Mouse (Mus musculus) liver, embryonic 12.5 days (tissue): ENCODE measurements around the gene Ppox. TPM values are rescaled to one million over a fixed set of nuclear protein-coding genes. Genes with fewer than 3 reads are reported as not detected.

Source experiments
- ATAC-seq: fragments of 200-750 bp; cut with Nextera tagmentation; 2 replicates; pipeline ENCODE4 v1.8.0; 2017; ENCODE audit warnings: moderate number of reproducible peaks, mild to moderate bottlenecking, moderate library complexity
- H3K27ac ChIP-seq: fragments of 300-500 bp; sonication (generic); 2 replicates; pipeline ENCODE4 v1.5.1; 2016; ENCODE audit warnings: mild to moderate bottlenecking
- H3K27me3 ChIP-seq: fragments of 300-500 bp; sonication (generic); replicated peaks from 2 replicates; pipeline ENCODE4 v1.6.1; 2016; ENCODE audit warnings: mild to moderate bottlenecking, moderate library complexity
- H3K36me3 ChIP-seq: fragments of 300-500 bp; sonication (generic); 2 replicates; pipeline ENCODE4 v1.6.1; 2016; ENCODE audit warnings: mild to moderate bottlenecking, moderate library complexity
- H3K4me1 ChIP-seq: fragments of 300-500 bp; sonication (generic); 2 replicates; pipeline ENCODE4 v1.6.1; 2016
- H3K4me2 ChIP-seq: fragments of 300-500 bp; sonication (generic); 2 replicates; pipeline ENCODE4 v1.6.1; 2016; ENCODE audit warnings: mild to moderate bottlenecking, moderate library complexity
- H3K4me3 ChIP-seq: fragments of 300-500 bp; sonication (generic); 2 replicates; pipeline ENCODE4 v1.5.1; 2016; ENCODE audit warnings: mild to moderate bottlenecking, moderate library complexity
- H3K9ac ChIP-seq: fragments of 300-500 bp; sonication (generic); 2 replicates; pipeline ENCODE4 v1.6.1; 2016; ENCODE audit warnings: mild to moderate bottlenecking, moderate library complexity
- H3K9me3 ChIP-seq: fragments of 300-500 bp; sonication (generic); replicated peaks from 2 replicates; pipeline ENCODE4 v1.6.1; 2016; ENCODE audit warnings: mild to moderate bottlenecking, moderate library complexity
- WGBS: fragments of 180-500 bp; shearing (Covaris S2); methylation state at CpG from one replicate; pipeline ENCODE4 v1.1.7; 2016; ENCODE audit not compliant: insufficient replicate concordance; 5-methylcytosine and 5-hydroxymethylcytosine counted together
- polyA plus RNA-seq: library from polyadenylated mRNA; unstranded; fragments of >200 nt; fragmentation: Nextera tagmentation; extraction: Ambion mirVana; gene quantifications from 2 replicates; pipeline ENCODE4 v1.2.1, GENCODE M21; 2016

The Ppox gene
- polyA plus RNA-seq, 1 experiment from 2014 or later, result 199 TPM

DNA sequence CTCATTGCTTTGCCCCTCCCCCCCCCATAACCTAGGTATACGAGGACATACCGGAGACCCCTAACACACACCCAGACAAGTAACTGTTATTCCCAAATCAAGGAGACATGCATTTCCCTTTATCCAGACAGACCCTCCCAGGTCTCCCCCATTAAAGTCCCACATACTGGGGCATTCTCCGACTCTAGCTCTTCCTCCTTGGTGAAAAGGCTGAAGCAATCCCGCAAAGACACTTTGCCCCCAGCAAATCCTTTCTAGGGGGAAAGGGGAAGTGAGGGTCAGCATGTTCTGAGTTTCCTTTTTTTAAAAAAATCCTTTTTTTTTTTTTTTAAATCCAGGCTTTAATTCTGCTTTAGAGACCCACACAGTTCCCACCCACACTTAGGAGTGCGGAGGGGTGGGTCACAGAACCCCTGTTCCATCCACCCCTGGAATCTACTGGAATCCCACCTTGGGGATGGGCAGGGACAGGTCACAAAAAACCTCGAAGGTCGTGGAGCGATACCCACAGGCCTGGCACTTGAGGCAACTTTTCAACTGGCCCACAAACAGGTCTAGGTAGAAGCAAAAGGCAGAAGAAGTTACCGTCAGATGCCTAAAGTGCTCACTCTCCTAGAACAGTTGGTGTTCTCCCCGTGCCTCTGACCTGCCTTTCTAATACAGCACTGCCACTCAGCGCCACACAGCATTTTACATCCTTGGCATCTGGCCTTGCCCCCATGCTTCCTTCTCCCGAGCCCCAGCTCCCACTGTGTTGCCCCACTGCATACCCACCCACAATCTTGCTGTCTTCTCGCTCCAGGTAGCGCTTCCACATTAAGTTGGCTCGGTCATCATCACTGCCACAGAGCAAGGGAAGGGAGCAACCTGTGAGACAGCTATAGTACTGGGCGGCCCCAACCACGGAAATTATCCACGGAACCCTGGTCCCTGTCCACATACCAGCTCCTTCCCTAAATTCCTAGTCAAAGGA is 2.5 kb upstream of the Ppox start:
- ATAC-seq, result no peak
- H3K27me3 ChIP-seq, result no peaks in the 10 kb centered on the region
- peak overlapping the region; percentile 99 for H3K27ac ChIP-seq
- no peak overlapping the region for H3K4me3 ChIP-seq
- peaks cover 72% of the 10 kb centered on the region for H3K4me1 ChIP-seq
- H3K4me2 ChIP-seq, result peak overlapping the region; percentile 89
- peaks cover 68% of the 10 kb centered on the region for H3K36me3 ChIP-seq
- H3K9me3 ChIP-seq, result no peaks in the 10 kb centered on the region
- H3K9ac ChIP-seq, result peak overlapping the region; percentile 95; the same call in 1 of the 2 replicates
- 78% methylated on average over 18 of the region's 18 CpGs for WGBS

DNA sequence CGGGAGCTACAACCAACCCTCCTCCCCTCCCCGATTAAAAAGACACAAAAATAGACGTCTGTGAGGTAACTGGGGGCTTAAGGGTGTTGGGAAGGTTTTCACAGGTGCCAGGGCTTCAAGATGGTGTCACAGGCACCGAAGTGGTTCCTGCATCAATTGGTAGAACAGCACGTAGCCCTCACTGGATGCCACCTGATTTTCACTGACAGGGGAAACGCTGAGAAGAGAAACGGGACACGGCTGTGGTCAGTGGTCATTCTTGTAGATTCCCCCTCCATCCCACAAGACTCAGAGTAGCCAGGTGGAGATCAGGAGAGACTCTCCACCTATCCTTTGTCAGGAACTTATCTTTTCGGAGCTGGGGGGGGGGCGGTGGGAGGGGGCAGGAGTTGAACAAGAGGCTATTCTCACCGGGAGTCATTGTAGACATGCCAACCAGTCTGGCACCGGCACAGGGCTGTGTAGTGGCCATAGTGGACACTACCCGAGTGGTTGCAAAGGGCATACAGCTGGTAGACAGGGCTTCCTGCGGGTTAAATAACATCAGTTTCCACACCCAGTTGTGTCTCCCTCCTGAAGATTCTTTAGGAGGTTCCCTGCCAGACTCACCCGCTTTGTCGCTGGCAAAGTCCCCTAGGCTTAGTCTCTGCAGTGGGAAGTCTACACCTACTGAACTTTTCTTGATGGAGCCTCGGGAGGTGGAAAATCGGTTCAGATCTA is 1.3 kb upstream of the Ppox start:
- Histone ChIP-seq H3K4me1 (peaks cover 77% of the 10 kb centered on the region), H3K27ac (peak overlapping the region; percentile 99), H3K4me3 (peak overlapping the region; percentile 78), H3K27me3 (no peaks in the 10 kb centered on the region), H3K4me2 (peak overlapping the region; percentile 89), H3K36me3 (peaks cover 76% of the 10 kb centered on the region), H3K9me3 (no peaks in the 10 kb centered on the region), H3K9ac (peak overlapping the region; percentile 95)
- ATAC-seq, result no peak
- 66% methylated on average over 18 of the region's 18 CpGs for WGBS

DNA sequence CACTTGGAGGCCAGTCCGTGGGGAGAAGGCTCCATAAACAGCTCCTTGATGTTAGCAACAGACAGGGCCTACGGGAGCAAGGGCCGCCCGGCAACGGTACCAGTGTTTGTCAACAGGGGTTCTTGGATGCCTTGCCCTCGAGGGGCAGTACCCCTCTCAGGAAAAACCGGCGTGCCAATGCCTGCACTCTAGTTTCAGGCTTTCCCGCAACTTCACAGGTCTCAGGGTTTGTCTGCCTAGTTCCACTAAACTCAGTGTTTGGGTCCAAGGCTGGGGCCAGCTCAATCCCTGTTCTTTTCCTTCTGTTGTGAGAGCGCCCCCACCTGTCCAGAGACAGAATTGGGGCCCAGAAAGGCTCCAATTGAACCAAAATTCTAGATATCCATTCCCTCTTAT is 540 bp upstream of the Ppox start:
- ATAC-seq, result peak; percentile 22
- no peaks in the 10 kb centered on the region for H3K9me3 ChIP-seq
- H3K4me3 ChIP-seq, result peak overlapping the region; percentile 78
- H3K36me3 ChIP-seq, result peaks cover 81% of the 10 kb centered on the region
- peak overlapping the region; percentile 89 for H3K4me2 ChIP-seq
- peak overlapping the region; percentile 99 for H3K27ac ChIP-seq
- H3K4me1 ChIP-seq, result peaks cover 77% of the 10 kb centered on the region
- peak overlapping the region; percentile 95 for H3K9ac ChIP-seq
- WGBS, result under 1% methylated on average over 10 of the region's 10 CpGs
- no peaks in the 10 kb centered on the region for H3K27me3 ChIP-seq

DNA sequence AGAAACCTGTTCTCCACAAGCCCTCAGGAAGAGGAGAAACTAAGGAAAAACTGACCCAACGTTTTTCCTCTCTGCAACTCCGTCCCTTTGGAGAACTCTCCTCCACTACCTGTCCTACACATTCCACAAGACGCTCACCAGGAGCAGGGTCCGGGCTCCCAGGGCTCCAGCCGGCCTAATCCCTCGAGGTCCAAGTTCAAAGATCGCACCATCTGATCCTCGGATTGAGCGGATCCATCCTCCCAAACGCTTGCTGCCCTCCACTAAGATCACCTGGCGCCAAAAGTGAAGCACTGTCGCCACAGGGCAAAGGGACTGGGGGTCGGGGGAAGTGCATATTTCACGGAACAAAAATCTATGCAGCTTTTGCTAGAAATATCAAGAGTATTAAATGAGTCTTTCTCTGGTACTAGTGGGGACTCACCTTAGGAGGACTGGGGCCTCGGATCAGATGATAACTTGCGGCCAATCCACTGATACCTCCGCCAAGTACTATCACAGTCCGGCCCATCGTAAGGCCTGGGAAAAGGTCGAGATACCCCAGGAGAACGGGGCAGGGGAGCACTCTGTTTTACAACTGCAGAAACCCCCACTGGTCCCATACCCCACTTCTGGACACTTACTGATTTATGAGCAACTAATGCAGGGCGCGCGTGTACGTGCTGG is 603 bp downstream of the Ppox start:
- no peaks in the 10 kb centered on the region for H3K27me3 ChIP-seq
- peak overlapping the region; percentile 89 for H3K4me2 ChIP-seq
- peak; percentile 58 for ATAC-seq
- H3K27ac ChIP-seq, result peak overlapping the region; percentile 99
- no peaks in the 10 kb centered on the region for H3K9me3 ChIP-seq
- peak overlapping the region; percentile 78 for H3K4me3 ChIP-seq
- H3K4me1 ChIP-seq, result peaks cover 72% of the 10 kb centered on the region
- peaks cover 81% of the 10 kb centered on the region for H3K36me3 ChIP-seq
- peak overlapping the region; percentile 95 for H3K9ac ChIP-seq
- 2% methylated on average over 25 of the region's 25 CpGs for WGBS

DNA sequence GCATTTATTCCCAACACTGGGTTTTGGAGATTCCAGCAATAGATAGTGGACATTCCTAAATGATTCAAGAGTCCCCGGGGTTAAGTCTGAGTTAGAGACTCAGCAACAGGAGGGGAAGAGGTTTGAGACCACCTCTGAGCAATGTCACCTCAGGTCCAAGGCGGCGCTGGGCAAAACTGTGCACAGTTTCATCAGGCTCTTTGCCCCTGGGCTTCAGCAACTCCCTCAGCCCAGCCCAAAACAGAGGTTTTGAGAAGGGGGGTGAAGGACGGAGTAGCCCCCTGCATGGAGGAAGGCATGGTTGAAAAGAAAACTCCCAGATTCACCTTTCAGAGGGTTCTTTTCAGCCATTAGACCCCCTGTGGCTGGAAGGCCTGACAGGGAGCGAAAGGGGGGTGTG is 1.3 kb downstream of the Ppox start:
- Histone ChIP-seq H3K4me2 (peak overlapping the region; percentile 89), H3K9ac (peak overlapping the region; percentile 95), H3K27me3 (no peaks in the 10 kb centered on the region), H3K27ac (peak overlapping the region; percentile 99), H3K36me3 (peaks cover 81% of the 10 kb centered on the region), H3K4me3 (peak overlapping the region; percentile 78), H3K9me3 (no peaks in the 10 kb centered on the region), H3K4me1 (peaks cover 69% of the 10 kb centered on the region)
- no peak for ATAC-seq
- WGBS, result 55% methylated on average over 5 of the region's 5 CpGs

DNA sequence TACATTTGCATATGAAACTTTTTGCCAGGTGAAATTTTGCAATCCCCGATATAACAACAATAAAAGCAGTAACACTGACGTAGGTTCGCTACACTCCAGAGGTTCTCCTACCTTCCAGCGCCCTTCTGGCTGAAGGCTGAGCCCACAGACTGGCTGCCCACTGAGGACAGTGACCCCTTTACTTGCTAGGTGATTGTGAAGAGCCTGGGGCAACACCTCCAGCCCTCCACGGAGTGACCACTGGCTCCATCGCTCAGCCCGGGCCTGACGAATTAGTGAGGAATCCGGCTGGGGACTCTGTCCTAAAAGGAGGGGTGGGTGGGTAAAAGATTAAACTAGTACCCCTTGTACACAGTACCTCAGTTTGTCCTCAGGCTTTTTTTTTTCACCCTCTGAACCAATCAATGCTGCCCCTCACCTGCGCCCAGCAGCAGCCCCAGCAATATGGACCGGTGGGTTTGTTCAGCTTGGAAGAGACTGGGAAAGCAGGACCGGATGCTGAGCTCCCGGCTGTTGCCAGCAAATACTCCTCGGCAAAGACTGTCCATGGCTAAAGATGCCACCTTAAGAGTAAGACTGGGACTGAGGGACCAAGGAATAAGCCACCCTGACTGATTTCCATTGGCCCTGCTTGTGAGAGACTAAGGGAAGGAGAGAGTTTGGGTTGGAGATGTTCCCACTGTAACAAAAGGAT is 1.8 kb downstream of the Ppox start:
- WGBS, result 81% methylated on average over 14 of the region's 14 CpGs

DNA sequence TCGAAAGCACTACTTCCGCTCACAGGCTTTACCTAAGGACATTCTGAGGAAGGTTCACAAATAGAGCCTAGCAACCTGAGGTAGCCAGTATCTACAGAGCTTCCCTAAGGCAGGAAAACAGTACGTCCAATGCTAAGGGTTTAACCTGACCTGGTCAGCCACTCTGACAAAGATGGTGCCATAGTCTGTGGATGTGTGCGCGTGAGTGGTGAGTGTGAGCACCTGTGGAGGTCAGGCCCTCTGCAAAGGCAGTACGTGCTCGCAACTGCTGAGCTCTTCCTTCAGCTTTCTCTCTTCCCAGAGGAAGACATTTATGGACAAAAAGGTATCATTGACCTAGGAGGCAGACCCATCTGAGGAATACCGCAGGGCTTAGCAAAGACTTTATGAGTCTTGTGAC is 2.5 kb downstream of the Ppox start:
- Histone ChIP-seq H3K27me3 (no peaks in the 10 kb centered on the region), H3K9me3 (no peaks in the 10 kb centered on the region), H3K27ac (peak overlapping the region; percentile 99), H3K4me3 (peak overlapping the region; percentile 78), H3K9ac (peak overlapping the region; percentile 95), H3K4me2 (peak overlapping the region; percentile 89), H3K36me3 (peaks cover 81% of the 10 kb centered on the region), H3K4me1 (peaks cover 64% of the 10 kb centered on the region)
- no peak for ATAC-seq
- WGBS, result 93% methylated on average over 8 of the region's 8 CpGs

More for the DNA sequence above, 1.8 kb downstream of the Ppox start:
- Histone ChIP-seq H3K4me2 (peak overlapping the region; percentile 89), H3K9me3 (no peaks in the 10 kb centered on the region), H3K4me3 (peak overlapping the region; percentile 78), H3K9ac (peak overlapping the region; percentile 95), H3K27me3 (no peaks in the 10 kb centered on the region), H3K36me3 (peaks cover 81% of the 10 kb centered on the region), H3K27ac (peak overlapping the region; percentile 99), H3K4me1 (peaks cover 66% of the 10 kb centered on the region)
- ATAC-seq, result no peak

DNA sequence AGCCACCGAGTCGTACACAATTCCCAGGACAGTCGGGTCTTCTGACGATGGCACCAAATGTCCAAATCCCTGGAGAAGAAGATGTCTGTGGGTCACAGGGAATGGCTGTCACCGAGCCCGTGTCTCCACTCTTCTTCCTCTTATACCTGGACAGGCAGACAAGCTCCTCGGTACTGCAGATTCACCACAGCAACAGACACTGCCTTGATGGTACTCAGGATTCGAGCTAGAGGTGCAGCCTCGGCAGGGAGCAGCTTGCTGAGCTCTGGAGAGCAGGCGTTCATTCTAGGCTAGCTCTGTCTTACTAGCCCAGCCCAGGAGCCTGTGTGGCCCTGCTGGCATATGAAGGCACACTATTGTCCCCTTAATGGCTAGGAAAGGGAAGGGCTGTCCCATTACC is 3.2 kb downstream of the Ppox start:
- peaks cover 81% of the 10 kb centered on the region for H3K36me3 ChIP-seq

DNA sequence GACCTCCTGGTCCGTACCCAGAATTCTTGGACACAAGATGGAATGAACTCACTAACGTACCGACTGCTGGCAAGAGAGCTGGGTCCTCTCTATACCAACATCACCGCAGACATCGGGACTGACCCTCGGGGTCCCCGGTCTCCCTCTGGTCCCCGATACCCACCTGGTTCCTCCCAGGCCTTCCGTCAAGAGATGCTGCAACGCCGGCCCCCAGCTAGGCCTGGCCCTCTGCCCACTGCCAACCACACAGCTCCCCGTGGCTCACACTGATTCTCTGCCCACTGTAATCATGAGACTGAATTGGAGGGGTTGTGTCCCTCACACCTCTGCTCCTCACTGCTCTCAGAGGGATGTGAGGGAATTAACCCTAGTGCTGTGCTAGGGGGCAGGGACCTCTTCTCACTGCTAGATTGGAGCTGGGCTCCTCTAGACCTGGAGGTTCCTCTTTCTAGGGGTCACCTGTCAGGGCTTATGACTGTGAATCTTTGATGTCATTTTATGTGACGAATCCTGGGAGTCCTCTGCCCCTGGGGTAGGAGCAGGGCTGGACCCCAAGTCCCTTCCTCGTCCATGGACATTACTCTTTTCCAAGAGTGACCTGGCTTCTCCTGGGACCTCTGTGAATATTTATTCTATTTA is 4.8 kb downstream of the Ppox start:
- H3K27ac ChIP-seq, result peak overlapping the region; percentile 62

More for the DNA sequence above, 3.2 kb downstream of the Ppox start:
- WGBS, result 88% methylated on average over 10 of the region's 10 CpGs
- H3K4me2 ChIP-seq, result peak overlapping the region; percentile 89
- peak overlapping the region; percentile 95 for H3K9ac ChIP-seq
- peak overlapping the region; percentile 99 for H3K27ac ChIP-seq
- H3K4me1 ChIP-seq, result peaks cover 58% of the 10 kb centered on the region
- H3K9me3 ChIP-seq, result no peaks in the 10 kb centered on the region
- no peaks in the 10 kb centered on the region for H3K27me3 ChIP-seq
- peak overlapping the region; percentile 78; the same call in 1 of the 2 replicates for H3K4me3 ChIP-seq
- no peak for ATAC-seq

DNA sequence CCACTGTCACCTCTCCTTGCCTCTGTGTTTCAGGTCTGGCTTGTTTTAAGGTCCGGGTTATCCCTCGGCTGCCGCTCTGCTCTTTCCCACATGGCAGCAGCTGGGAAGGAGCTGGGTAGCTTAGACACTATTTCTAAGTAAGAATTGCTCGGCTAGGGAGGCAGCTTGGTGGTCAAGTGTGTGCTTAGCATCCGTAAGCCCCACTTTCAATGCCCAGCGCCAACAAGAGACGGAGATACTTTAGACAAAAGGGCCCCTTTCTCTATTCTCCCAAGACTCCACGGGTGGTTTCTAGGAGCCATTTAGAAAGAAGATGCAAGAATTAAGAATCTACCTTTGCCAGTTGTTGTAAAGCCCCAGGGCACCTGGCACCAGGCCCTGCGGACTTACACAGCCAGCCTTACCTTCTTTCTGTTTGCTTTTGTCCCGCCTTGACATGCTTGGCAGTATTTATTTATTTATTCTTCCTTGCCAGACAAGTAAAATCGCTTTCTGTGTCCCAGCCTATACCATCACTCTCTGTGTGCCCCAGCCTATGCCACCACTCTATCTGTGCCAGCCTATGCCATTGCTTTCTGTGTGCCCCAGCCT is 5.7 kb downstream of the Ppox start:
- Histone ChIP-seq H3K9ac (no peak overlapping the region), H3K27me3 (no peaks in the 10 kb centered on the region), H3K36me3 (peaks cover 85% of the 10 kb centered on the region), H3K4me1 (peaks cover 70% of the 10 kb centered on the region), H3K4me2 (no peak overlapping the region), H3K9me3 (no peaks in the 10 kb centered on the region), H3K4me3 (no peak overlapping the region), H3K27ac (peak overlapping the region; percentile 38)
- ATAC-seq, result no peak
- 90% methylated on average over 11 of the region's 11 CpGs for WGBS

More for the DNA sequence above, 4.8 kb downstream of the Ppox start:
- H3K36me3 ChIP-seq, result peaks cover 85% of the 10 kb centered on the region
- H3K9me3 ChIP-seq, result no peaks in the 10 kb centered on the region
- WGBS, result 90% methylated on average over 14 of the region's 14 CpGs
- H3K9ac ChIP-seq, result no peak overlapping the region; the same call in 1 of the 2 replicates
- no peak overlapping the region for H3K4me2 ChIP-seq
- H3K27me3 ChIP-seq, result no peaks in the 10 kb centered on the region
- H3K4me1 ChIP-seq, result peaks cover 63% of the 10 kb centered on the region
- no peak overlapping the region for H3K4me3 ChIP-seq
- ATAC-seq, result no peak
